Mouse (Mus musculus): ENCODE measurements at regions not wholly inside any gene's neighbourhood (a gene's known extent, or its start where the extent isn't known, plus 50 kb on each side); places are given as distances from the start of the nearest gene placed in this dataset.

- Histone ChIP-seq H3K9ac (no peak overlapping the region), H3K27ac (replicated peaks) (no peak overlapping the region), H3K27me3 (replicated peaks) (no peaks in the 10 kb centered on the region), H3K9me3 (no peaks in the 10 kb centered on the region), H3K4me3 (no peak overlapping the region), H3K4me1 (peaks cover 2% of the 10 kb centered on the region; the same call in 1 of the 2 replicates), H3K36me3 (no peaks in the 10 kb centered on the region), H3K4me2 (no peak overlapping the region)
- ATAC-seq (ENCODE audit: extremely low read depth, insufficient number of reproducible peaks, low FRiP score, low TSS enrichment) = no peak
- 54% methylated on average over 4 of the region's 4 CpGs for WGBS
Measured at GRCm38 (mm10) chr1:138343451-138343850, 69.9 kb downstream of the Atp6v1g3 start.

- Histone ChIP-seq H3K4me3 (no peak overlapping the region), H3K9me3 (no peaks in the 10 kb centered on the region), H3K36me3 (no peaks in the 10 kb centered on the region), H3K4me2 (no peak overlapping the region), H3K4me1 (peaks cover 5% of the 10 kb centered on the region; the same call in 1 of the 2 replicates), H3K27ac (replicated peaks) (no peak overlapping the region), H3K27me3 (replicated peaks) (no peaks in the 10 kb centered on the region), H3K9ac (no peak overlapping the region)
- ATAC-seq (ENCODE audit: extremely low read depth, insufficient number of reproducible peaks, low FRiP score, low TSS enrichment) = no peak
- WGBS = 67% methylated on average over 4 of the region's 4 CpGs
Measured at GRCm38 (mm10) chr1:138344920-138345319, 71.4 kb downstream of the Atp6v1g3 start.

GRCm38 (mm10) chr1:138345992-138346391 lies 72.5 kb downstream of the Atp6v1g3 start:
- no peak overlapping the region for H3K9ac ChIP-seq
- WGBS = 59% methylated on average over 10 of the region's 10 CpGs
- no peaks in the 10 kb centered on the region for H3K9me3 ChIP-seq
- H3K4me1 ChIP-seq = peaks cover 5% of the 10 kb centered on the region; the same call in 1 of the 2 replicates
- H3K4me3 ChIP-seq = no peak overlapping the region
- no peak overlapping the region for H3K27ac ChIP-seq (replicated peaks)
- H3K27me3 ChIP-seq (replicated peaks) = no peaks in the 10 kb centered on the region
- peak overlapping the region; percentile 31; the same call in 1 of the 2 replicates for H3K4me2 ChIP-seq
- H3K36me3 ChIP-seq = no peaks in the 10 kb centered on the region
- ATAC-seq (ENCODE audit: extremely low read depth, insufficient number of reproducible peaks, low FRiP score, low TSS enrichment) = no peak

- Histone ChIP-seq H3K4me3 (no peak overlapping the region), H3K9me3 (no peaks in the 10 kb centered on the region), H3K27ac (replicated peaks) (no peak overlapping the region), H3K4me1 (peaks cover 5% of the 10 kb centered on the region; the same call in 1 of the 2 replicates), H3K36me3 (no peaks in the 10 kb centered on the region), H3K4me2 (no peak overlapping the region), H3K9ac (no peak overlapping the region), H3K27me3 (replicated peaks) (no peaks in the 10 kb centered on the region)
- ATAC-seq (ENCODE audit: extremely low read depth, insufficient number of reproducible peaks, low FRiP score, low TSS enrichment) = no peak
- 55% methylated on average over 5 of the region's 5 CpGs for WGBS
Measured at GRCm38 (mm10) chr1:138346904-138347303, 73.4 kb downstream of the Atp6v1g3 start.

GRCm38 (mm10) chr1:138348447-138348846 lies 74.9 kb downstream of the Atp6v1g3 start:
- Histone ChIP-seq H3K4me2 (no peak overlapping the region), H3K36me3 (no peaks in the 10 kb centered on the region), H3K27ac (replicated peaks) (no peak overlapping the region), H3K9ac (no peak overlapping the region), H3K4me3 (no peak overlapping the region), H3K4me1 (peaks cover 5% of the 10 kb centered on the region; the same call in 1 of the 2 replicates), H3K27me3 (replicated peaks) (no peaks in the 10 kb centered on the region), H3K9me3 (no peaks in the 10 kb centered on the region)
- no peak for ATAC-seq (ENCODE audit: extremely low read depth, insufficient number of reproducible peaks, low FRiP score, low TSS enrichment)
- 51% methylated on average over 6 of the region's 6 CpGs for WGBS

- Histone ChIP-seq H3K4me2 (no peak overlapping the region), H3K27me3 (replicated peaks) (no peaks in the 10 kb centered on the region), H3K27ac (replicated peaks) (no peak overlapping the region), H3K4me1 (peaks cover 5% of the 10 kb centered on the region; the same call in 1 of the 2 replicates), H3K4me3 (no peak overlapping the region), H3K9ac (no peak overlapping the region), H3K36me3 (no peaks in the 10 kb centered on the region), H3K9me3 (no peaks in the 10 kb centered on the region)
- 76% methylated on average over 2 of the region's 2 CpGs for WGBS
- ATAC-seq (ENCODE audit: extremely low read depth, insufficient number of reproducible peaks, low FRiP score, low TSS enrichment) = no peak
Measured at GRCm38 (mm10) chr1:138349099-138349498, 75.6 kb downstream of the Atp6v1g3 start.

GRCm38 (mm10) chr1:138356407-138356806 lies 82.9 kb downstream of the Atp6v1g3 start:
- no peak overlapping the region for H3K4me2 ChIP-seq
- H3K9me3 ChIP-seq = no peaks in the 10 kb centered on the region
- H3K4me3 ChIP-seq = no peak overlapping the region
- H3K4me1 ChIP-seq = no peaks in the 10 kb centered on the region
- no peak overlapping the region for H3K27ac ChIP-seq (replicated peaks)
- no peak for ATAC-seq (ENCODE audit: extremely low read depth, insufficient number of reproducible peaks, low FRiP score, low TSS enrichment)
- 24% methylated on average over 1 of the region's 1 CpGs for WGBS
- H3K9ac ChIP-seq = no peak overlapping the region
- no peaks in the 10 kb centered on the region for H3K36me3 ChIP-seq
- no peaks in the 10 kb centered on the region for H3K27me3 ChIP-seq (replicated peaks)

GRCm38 (mm10) chr1:138362684-138363472 lies 89.3 kb downstream of the Atp6v1g3 start:
- H3K4me1 ChIP-seq = no peaks in the 10 kb centered on the region
- H3K4me3 ChIP-seq = no peak overlapping the region
- no peak overlapping the region for H3K4me2 ChIP-seq
- no peaks in the 10 kb centered on the region for H3K27me3 ChIP-seq (replicated peaks)
- no peak for ATAC-seq (ENCODE audit: extremely low read depth, insufficient number of reproducible peaks, low FRiP score, low TSS enrichment)
- 77% methylated on average over 11 of the region's 11 CpGs for WGBS
- H3K9me3 ChIP-seq = no peaks in the 10 kb centered on the region
- H3K27ac ChIP-seq (replicated peaks) = no peak overlapping the region
- no peak overlapping the region for H3K9ac ChIP-seq
- no peaks in the 10 kb centered on the region for H3K36me3 ChIP-seq

- H3K4me1 ChIP-seq = no peaks in the 10 kb centered on the region
- H3K4me3 ChIP-seq = no peak overlapping the region
- no peaks in the 10 kb centered on the region for H3K27me3 ChIP-seq (replicated peaks)
- H3K9me3 ChIP-seq = no peaks in the 10 kb centered on the region
- H3K36me3 ChIP-seq = no peaks in the 10 kb centered on the region
- no peak overlapping the region for H3K27ac ChIP-seq (replicated peaks)
- no peak for ATAC-seq (ENCODE audit: extremely low read depth, insufficient number of reproducible peaks, low FRiP score, low TSS enrichment)
- H3K9ac ChIP-seq = no peak overlapping the region
- H3K4me2 ChIP-seq = no peak overlapping the region
Measured at GRCm38 (mm10) chr1:138369953-138370482, 96.5 kb downstream of the Atp6v1g3 start.

GRCm38 (mm10) chr1:138371474-138371873 lies 97.9 kb downstream of the Atp6v1g3 start:
- no peak overlapping the region for H3K9ac ChIP-seq
- no peak overlapping the region for H3K4me3 ChIP-seq
- H3K9me3 ChIP-seq = no peaks in the 10 kb centered on the region
- H3K4me1 ChIP-seq = no peaks in the 10 kb centered on the region
- no peak overlapping the region for H3K4me2 ChIP-seq
- no peaks in the 10 kb centered on the region for H3K36me3 ChIP-seq
- H3K27me3 ChIP-seq (replicated peaks) = no peaks in the 10 kb centered on the region
- H3K27ac ChIP-seq (replicated peaks) = no peak overlapping the region
- no peak for ATAC-seq (ENCODE audit: extremely low read depth, insufficient number of reproducible peaks, low FRiP score, low TSS enrichment)
- 76% methylated on average over 1 of the region's 1 CpGs for WGBS

- ATAC-seq (ENCODE audit: extremely low read depth, insufficient number of reproducible peaks, low FRiP score, low TSS enrichment) = no peak
Measured at GRCm38 (mm10) chr1:138384146-138384545, 110.6 kb downstream of the Atp6v1g3 start.

More at GRCm38 (mm10) chr1:138384146-138384545, 110.6 kb downstream of the Atp6v1g3 start:
- no peaks in the 10 kb centered on the region for H3K36me3 ChIP-seq
- no peak overlapping the region for H3K27ac ChIP-seq (replicated peaks)
- no peak overlapping the region for H3K4me3 ChIP-seq
- no peak overlapping the region for H3K4me2 ChIP-seq
- 62% methylated on average over 3 of the region's 3 CpGs for WGBS
- no peaks in the 10 kb centered on the region for H3K4me1 ChIP-seq
- no peak overlapping the region for H3K9ac ChIP-seq
- H3K27me3 ChIP-seq (replicated peaks) = no peaks in the 10 kb centered on the region
- no peaks in the 10 kb centered on the region for H3K9me3 ChIP-seq
